ENCODE assay signal across 37 mouse cellular contexts in the genomic region with DNA sequence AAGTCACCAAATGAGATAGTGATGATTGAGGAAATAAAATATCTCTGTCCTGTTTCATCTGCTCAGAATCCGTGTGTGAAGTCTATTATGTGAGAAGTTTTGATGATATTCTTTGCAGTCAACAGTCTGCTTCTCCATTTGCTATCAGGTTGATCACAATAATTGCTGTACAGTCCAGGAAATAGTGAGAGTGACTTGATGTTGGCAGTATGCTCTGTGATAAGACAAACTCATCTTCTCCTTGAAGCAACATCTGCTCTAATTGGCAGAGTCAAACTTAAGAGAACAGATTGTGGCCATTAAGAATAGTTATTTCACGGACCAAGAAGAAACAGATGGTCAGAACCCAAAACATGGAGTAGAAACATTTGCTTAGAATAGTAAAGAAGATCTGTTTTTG. TPM values are rescaled to one million over a fixed set of nuclear protein-coding genes. Genes with fewer than 3 reads are reported as not detected.
"Had no signal": no experiment of that assay in that cellular context is flagged by ENCODE, and none has a peak within 500 bp of the region (broad histone marks: within the 10 kb centered on the region; RNA-seq: fewer than 3 reads in every experiment).

No protein-coding gene starts in this region.

- H3K9me3 ChIP-seq: embryonic facial prominence, embryonic 10.5 days; embryonic facial prominence, embryonic 13.5 days; embryonic facial prominence, embryonic 15.5 days; forebrain, embryonic 10.5 days; forebrain, embryonic 12.5 days; forebrain, embryonic 13.5 days; forebrain, embryonic 15.5 days had no signal

- H3K9ac ChIP-seq: embryonic facial prominence, embryonic 12.5 days; embryonic facial prominence, embryonic 13.5 days; embryonic facial prominence, embryonic 15.5 days; forebrain, embryonic 12.5 days; forebrain, embryonic 13.5 days; forebrain, embryonic 15.5 days; forebrain, postnatal 0 days had no signal

- H3K27me3 ChIP-seq: embryonic facial prominence, embryonic 12.5 days; embryonic facial prominence, embryonic 13.5 days; embryonic facial prominence, embryonic 15.5 days; forebrain, embryonic 12.5 days; forebrain, embryonic 13.5 days; forebrain, embryonic 15.5 days had no signal

- H3K4me1 ChIP-seq: embryonic facial prominence, embryonic 10.5 days; embryonic facial prominence, embryonic 12.5 days; embryonic facial prominence, embryonic 13.5 days; embryonic facial prominence, embryonic 15.5 days; forebrain, embryonic 10.5 days; forebrain, embryonic 12.5 days; forebrain, embryonic 13.5 days; forebrain, embryonic 15.5 days had no signal

- H3K27ac ChIP-seq: embryonic facial prominence, embryonic 10.5 days; embryonic facial prominence, embryonic 12.5 days; embryonic facial prominence, embryonic 13.5 days; embryonic facial prominence, embryonic 15.5 days; forebrain, embryonic 10.5 days; forebrain, embryonic 12.5 days; forebrain, embryonic 13.5 days; forebrain, embryonic 15.5 days; gastrocnemius, adult 2 months; heart, adult 2 months had no signal

- H3K4me3 ChIP-seq: embryonic facial prominence, embryonic 10.5 days; embryonic facial prominence, embryonic 12.5 days; embryonic facial prominence, embryonic 13.5 days; embryonic facial prominence, embryonic 15.5 days; erythroblast, embryonic 14.5 days; forebrain, embryonic 10.5 days; forebrain, embryonic 12.5 days; forebrain, embryonic 13.5 days; forebrain, embryonic 15.5 days; gastrocnemius, adult 2 months; heart, adult 2 months had no signal

- H3K4me2 ChIP-seq: embryonic facial prominence, embryonic 12.5 days; embryonic facial prominence, embryonic 13.5 days; embryonic facial prominence, embryonic 15.5 days; forebrain, embryonic 12.5 days; forebrain, embryonic 13.5 days; forebrain, embryonic 15.5 days had no signal

- DNase-seq: cerebellum, adult 9-11 months; cerebellum, postnatal 10 days; cerebellum, postnatal 14 days; cerebellum, postnatal 25 days; cerebellum, postnatal 36 days; embryo, embryonic 11 days; forebrain, postnatal 0 days; gastrocnemius, adult 2 months; gastrocnemius, postnatal 10 days; gastrocnemius, postnatal 14 days; gastrocnemius, postnatal 25 days; gastrocnemius, postnatal 36 days; heart, adult 11 months; heart, adult 18-20 months; heart, adult 2 months had no signal

- H3K36me3 ChIP-seq: embryonic facial prominence, embryonic 10.5 days; embryonic facial prominence, embryonic 12.5 days; embryonic facial prominence, embryonic 13.5 days; embryonic facial prominence, embryonic 15.5 days; forebrain, embryonic 10.5 days; forebrain, embryonic 12.5 days; forebrain, embryonic 15.5 days had no signal

- ATAC-seq: forebrain, embryonic 13.5 days; forebrain, embryonic 14.5 days; forebrain, embryonic 15.5 days; forebrain, embryonic 16.5 days; forebrain, postnatal 0 days had no signal

RNA-seq across cellular contexts. Expression of gene Clec4n, which starts 1.5 kb away (rescaled TPM):
- total RNA-seq: common myeloid progenitor, adult 5-6 weeks; gastrocnemius, adult 2 months; gastrocnemius, postnatal 25 days; gastrocnemius, postnatal 36 days had no signal
- polyA plus RNA-seq: embryonic facial prominence, embryonic 10.5 days; erythroblast, embryonic 14.5 days had no signal

RNA-seq across cellular contexts. Expression of gene Clec4d, which starts 30.8 kb away (rescaled TPM):
- total RNA-seq: forebrain, postnatal 0 days; gastrocnemius, adult 18-20 months; gastrocnemius, adult 2 months; gastrocnemius, adult 8-10 months; gastrocnemius, postnatal 14 days; gastrocnemius, postnatal 25 days; gastrocnemius, postnatal 36 days had no signal
- polyA plus RNA-seq: cortical plate, adult 2 months; embryonic facial prominence, embryonic 10.5 days; embryonic facial prominence, embryonic 11.5 days; embryonic facial prominence, embryonic 12.5 days; embryonic facial prominence, embryonic 13.5 days; erythroblast, embryonic 14.5 days; forebrain, embryonic 10.5 days; forebrain, embryonic 11.5 days; forebrain, embryonic 12.5 days; forebrain, embryonic 13.5 days; forebrain, embryonic 14.5 days; forebrain, embryonic 15.5 days; forebrain, embryonic 16.5 days; forebrain, postnatal 0 days had no signal

RNA-seq across cellular contexts. Expression of gene Clec4b2, which starts 58.5 kb away (rescaled TPM):
- total RNA-seq: forebrain, postnatal 0 days; gastrocnemius, adult 18-20 months; gastrocnemius, adult 2 months; gastrocnemius, adult 8-10 months; gastrocnemius, postnatal 10 days; gastrocnemius, postnatal 14 days; gastrocnemius, postnatal 25 days; gastrocnemius, postnatal 36 days; gastrocnemius, postnatal 4 days; heart, adult 18-20 months; heart, adult 2 months; heart, adult 8-10 months had no signal
- polyA plus RNA-seq: cortical plate, adult 2 months; embryonic facial prominence, embryonic 10.5 days; embryonic facial prominence, embryonic 11.5 days; embryonic facial prominence, embryonic 12.5 days; embryonic facial prominence, embryonic 13.5 days; embryonic facial prominence, embryonic 14.5 days; embryonic facial prominence, embryonic 15.5 days; erythroblast, embryonic 14.5 days; forebrain, embryonic 10.5 days; forebrain, embryonic 11.5 days; forebrain, embryonic 12.5 days; forebrain, embryonic 13.5 days; forebrain, embryonic 14.5 days; forebrain, embryonic 15.5 days; forebrain, embryonic 16.5 days; forebrain, postnatal 0 days; frontal cortex, adult 2 months; gonadal fat pad, adult 2 months; heart, adult 2 months had no signal

RNA-seq across cellular contexts. Expression of gene Clec4e, which starts 58.5 kb away (rescaled TPM):
- total RNA-seq: forebrain, postnatal 0 days; gastrocnemius, adult 18-20 months; gastrocnemius, adult 2 months; gastrocnemius, adult 8-10 months; gastrocnemius, postnatal 14 days; gastrocnemius, postnatal 25 days; gastrocnemius, postnatal 36 days had no signal
- polyA plus RNA-seq: cortical plate, adult 2 months; embryonic facial prominence, embryonic 10.5 days; embryonic facial prominence, embryonic 11.5 days; embryonic facial prominence, embryonic 12.5 days; embryonic facial prominence, embryonic 13.5 days; embryonic facial prominence, embryonic 15.5 days; erythroblast, embryonic 14.5 days; forebrain, embryonic 10.5 days; forebrain, embryonic 11.5 days; forebrain, embryonic 12.5 days; forebrain, embryonic 13.5 days; forebrain, embryonic 14.5 days; forebrain, embryonic 15.5 days; forebrain, embryonic 16.5 days; forebrain, postnatal 0 days; frontal cortex, adult 2 months had no signal
